Mouse (Mus musculus): ENCODE measurements around the gene Cenpf. TPM values are rescaled to one million over a fixed set of nuclear protein-coding genes. Genes with fewer than 3 reads are reported as not detected.

The Cenpf gene
- total RNA-seq, 2 experiments from 2014 or later = 1.4 to 1.6 TPM

GRCm38 (mm10) chr1:189645371-189645770 is 42.5 kb downstream of the Cenpf start:
- DNase-seq (ENCODE audit: low spot score in 2 of 2) = peak; percentile 40 to 41
- intact Hi-C loops (cut with DNase I) = no loop called here

- intact Hi-C loops (cut with DNase I) = no loop called here
- DNase-seq (ENCODE audit: low spot score in 2 of 2) = no peak
Observed at GRCm38 (mm10) chr1:189644700-189645345, 43.1 kb downstream of the Cenpf start.

- intact Hi-C loops (cut with DNase I) = no loop called here
- DNase-seq (ENCODE audit: low spot score in 2 of 2) = no peak
Observed at GRCm38 (mm10) chr1:189639581-189639980, 48.3 kb downstream of the Cenpf start.

GRCm38 (mm10) chr1:189633791-189634190 is 54.1 kb downstream of the Cenpf start:
- intact Hi-C loops (cut with DNase I) = loop anchor here (5.0 kb wide), 1 partner anchor 381 kb away; no protein-coding TSS in a partner anchor
- peak in 1 of 2 experiments; percentile 15 for DNase-seq (ENCODE audit: low spot score in 2 of 2)

GRCm38 (mm10) chr1:189631906-189632675 is 55.8 kb downstream of the Cenpf start:
- peak; percentile 54 to 59 for DNase-seq (ENCODE audit: low spot score in 2 of 2)
- intact Hi-C loops (cut with DNase I) = loop anchor here (5.0 kb wide), 1 partner anchor 380 kb away; no protein-coding TSS in a partner anchor

GRCm38 (mm10) chr1:189630026-189630425 is 57.9 kb downstream of the Cenpf start:
- intact Hi-C loops (cut with DNase I) = loop anchor here (5.0 kb wide), 1 partner anchor 378 kb away; no protein-coding TSS in a partner anchor

GRCm38 (mm10) chr1:189627976-189628768 is 59.7 kb downstream of the Cenpf start:
- peak; percentile 71 to 78 for DNase-seq (ENCODE audit: low spot score in 2 of 2)
- intact Hi-C loops (cut with DNase I) = loop anchor here (2.0 kb wide), 1 partner anchor 601 kb away; no protein-coding TSS in a partner anchor

More at GRCm38 (mm10) chr1:189630026-189630425, 57.9 kb downstream of the Cenpf start:
- DNase-seq (ENCODE audit: low spot score in 2 of 2) = no peak

GRCm38 (mm10) chr1:189624756-189625155 is 63.1 kb downstream of the Cenpf start:
- intact Hi-C loops (cut with DNase I) = no loop called here
- no peak for DNase-seq (ENCODE audit: low spot score in 2 of 2)

- intact Hi-C loops (cut with DNase I) = no loop called here
Observed at GRCm38 (mm10) chr1:189618970-189619740, 68.7 kb downstream of the Cenpf start.

GRCm38 (mm10) chr1:189617381-189617780 is 70.5 kb downstream of the Cenpf start:
- intact Hi-C loops (cut with DNase I) = no loop called here
- no peak for DNase-seq (ENCODE audit: low spot score in 2 of 2)

More at GRCm38 (mm10) chr1:189618970-189619740, 68.7 kb downstream of the Cenpf start:
- DNase-seq (ENCODE audit: low spot score in 2 of 2) = peak in 1 of 2 experiments; percentile 22

GRCm38 (mm10) chr1:189615246-189615645 is 72.6 kb downstream of the Cenpf start:
- intact Hi-C loops (cut with DNase I) = no loop called here
- DNase-seq (ENCODE audit: low spot score in 2 of 2) = no peak

- no peak for DNase-seq (ENCODE audit: low spot score in 2 of 2)
- intact Hi-C loops (cut with DNase I) = no loop called here
Observed at GRCm38 (mm10) chr1:189613076-189613475, 74.8 kb downstream of the Cenpf start.

- intact Hi-C loops (cut with DNase I) = no loop called here
- DNase-seq (ENCODE audit: low spot score in 2 of 2) = no peak
Observed at GRCm38 (mm10) chr1:189611775-189612174, 76.1 kb downstream of the Cenpf start.

GRCm38 (mm10) chr1:189608640-189609039 is 79.2 kb downstream of the Cenpf start:
- no peak for DNase-seq (ENCODE audit: low spot score in 2 of 2)
- intact Hi-C loops (cut with DNase I) = no loop called here

- DNase-seq (ENCODE audit: low spot score in 2 of 2) = no peak
- intact Hi-C loops (cut with DNase I) = no loop called here
Observed at GRCm38 (mm10) chr1:189608039-189608438, 79.8 kb downstream of the Cenpf start.

- DNase-seq (ENCODE audit: low spot score in 2 of 2) = no peak
- intact Hi-C loops (cut with DNase I) = no loop called here
Observed at GRCm38 (mm10) chr1:189605598-189606126, 82.2 kb downstream of the Cenpf start.

- DNase-seq (ENCODE audit: low spot score in 2 of 2) = no peak
- intact Hi-C loops (cut with DNase I) = no loop called here
Observed at GRCm38 (mm10) chr1:189597096-189597495, 90.8 kb downstream of the Cenpf start.

Data from left cerebral cortex, postnatal 14 days (tissue).